Mouse (Mus musculus) gastrocnemius, postnatal 4 days (tissue): ENCODE results near the gene Tax1bp1. TPM values are rescaled to one million over a fixed set of nuclear protein-coding genes. Genes with fewer than 3 reads are reported as not detected.
A peak's percentile ranks its signal among the peaks of the same experiment; 100 is the strongest.

Source experiments
- DNase-seq, 2 experiments: peaks; one replicate each; pipeline ENCODE4 v3.0.0; 2021 to 2022; ENCODE audit warnings: low spot score in 2 of 2, mixed read lengths in 2 of 2
- total RNA-seq, 2 experiments: library from RNA; stranded (reverse); gene quantifications; 2 replicates each; pipeline ENCODE4 v1.2.3; 2021

Tax1bp1 gene
- total RNA-seq, 2 experiments from 2014 or later = 61.3 to 73.4 TPM

GRCm38 (mm10) chr6:52796035-52796598, 82.6 kb downstream of the Tax1bp1 start:
- DNase-seq = peak in 1 of 2 experiments; percentile 26

- DNase-seq = no peak
Observed at GRCm38 (mm10) chr6:52796691-52797090, 83.2 kb downstream of the Tax1bp1 start.

- DNase-seq = no peak
Observed at GRCm38 (mm10) chr6:52797252-52797800, 83.8 kb downstream of the Tax1bp1 start.

GRCm38 (mm10) chr6:52802181-52802580, 88.7 kb downstream of the Tax1bp1 start:
- peak in 1 of 2 experiments; percentile 42 for DNase-seq

- no peak for DNase-seq
Observed at GRCm38 (mm10) chr6:52805237-52805856, 91.8 kb downstream of the Tax1bp1 start.

Other genes with a start within 250 kb of the Tax1bp1 start
- 10 to 100 TPM; 71.6 to 80.0 TPM for gene Hibadh, start 73.3 kb upstream of the Tax1bp1 start, total RNA-seq